Mouse (Mus musculus): ENCODE data around the gene Nat8f6. TPM values are rescaled to one million over a fixed set of nuclear protein-coding genes. Genes with fewer than 3 reads are reported as not detected.

The Nat8f6 gene
- total RNA-seq, 2 experiments from 2014 or later = not detected

Small RNA genes within 50 kb of the gene (microRNA-seq; reads per million reads assigned to microRNA genes)
- gene Mir6375 = 0 reads per million in 2 experiments

Other genes with a start within 250 kb of the Nat8f6 start
- under 1 TPM; 0.69 to 0.82 TPM for gene Alms1, start 233.4 kb downstream of the Nat8f6 start, total RNA-seq (2021)
- not detected for gene Nat8f7, start 107.7 kb downstream of the Nat8f6 start, total RNA-seq (2021)
- gene Nat8f3, start 55.2 kb downstream of the Nat8f6 start, total RNA-seq (2021) = under 1 TPM; 0.15 to 0.33 TPM
- not detected for gene Nat8f5, start within 50 bp of the Nat8f6 start, total RNA-seq (2021)
- not detected for gene Nat8, start 11.1 kb upstream of the Nat8f6 start, total RNA-seq (2021)
- gene Nat8f2, start 48.2 kb upstream of the Nat8f6 start, total RNA-seq (2021) = not detected
- gene Nat8f4, start 83.9 kb upstream of the Nat8f6 start, total RNA-seq (2021) = under 1 TPM; 0.20 to 0.32 TPM
- 10 to 100 TPM; 15.0 to 17.7 TPM for gene Tprkb, start 90.9 kb upstream of the Nat8f6 start, total RNA-seq (2021)
- 1 to 10 TPM; 1.2 to 2.1 TPM for gene Nat8f1, start 94.7 kb upstream of the Nat8f6 start, total RNA-seq (2021)
- gene Dusp11, start 140.7 kb upstream of the Nat8f6 start, total RNA-seq (2021) = 10 to 100 TPM; 30.7 to 32.8 TPM
- not detected for gene Figla, start 195.2 kb upstream of the Nat8f6 start, total RNA-seq (2021)
- under 1 TPM in 1 of 2 experiments, not detected in 1; 0.05 TPM for gene Add2, start 207.7 kb upstream of the Nat8f6 start, total RNA-seq (2021)